Mouse (Mus musculus) brain, adult 2 months (tissue): Measurements from ENCODE around the gene Acad9.
"Not testable (repeated sequence)": the region's sequence is repeated elsewhere in the genome, so short reads cannot be mapped to it uniquely, and the experiment has no call there.

Experiments used
- DNase-seq: peaks from one replicate; pipeline ENCODE4 v3.0.0; 2011; ENCODE audit warnings: low read depth, low spot score

The Acad9 gene

DNA sequence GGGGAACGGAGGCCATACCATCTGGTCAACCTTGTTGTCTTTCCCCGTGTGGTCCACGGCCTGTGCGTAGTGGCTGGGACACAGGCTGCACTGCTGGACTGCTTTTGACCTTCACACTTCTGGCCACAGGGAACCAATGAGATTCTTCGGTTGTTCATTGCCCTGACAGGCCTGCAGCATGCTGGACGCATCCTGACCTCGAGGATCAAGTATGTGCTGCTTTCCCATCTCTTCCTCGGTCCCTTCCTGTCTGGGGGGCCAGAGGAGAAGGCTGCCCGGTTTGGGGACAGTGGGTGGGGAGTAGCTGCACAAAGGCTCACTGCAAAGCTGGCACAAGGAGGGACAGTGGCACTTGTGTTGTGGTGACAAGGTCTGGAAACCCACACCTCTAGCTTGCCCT lies 21.8 kb downstream of the Acad9 start:
- DNase-seq: no peak

DNA sequence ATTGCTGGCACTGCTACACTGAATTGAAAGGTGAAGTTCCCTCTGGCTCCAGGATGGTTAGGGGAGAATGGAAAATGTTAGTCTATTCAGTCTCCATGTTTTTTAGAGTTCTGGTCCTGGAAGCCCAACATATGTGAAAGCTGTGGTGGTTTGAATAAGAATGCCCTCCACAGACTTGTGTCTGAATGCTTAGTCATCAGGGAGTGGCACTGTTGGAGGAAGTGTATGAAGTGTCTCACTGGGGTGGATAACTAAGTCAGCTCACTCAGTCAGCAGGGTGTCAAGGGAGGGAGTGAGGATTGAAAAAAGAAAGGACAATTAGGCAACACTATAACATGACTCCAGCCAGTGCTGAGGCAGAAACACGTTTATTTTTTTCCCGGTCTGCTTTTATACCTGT lies 29.6 kb downstream of the Acad9 start:
- DNase-seq: no peak

- DNase-seq: no peak
These were observed 50.3 kb downstream of the Acad9 start for GRCm38 (mm10) chr3:36116076-36116475.

DNA sequence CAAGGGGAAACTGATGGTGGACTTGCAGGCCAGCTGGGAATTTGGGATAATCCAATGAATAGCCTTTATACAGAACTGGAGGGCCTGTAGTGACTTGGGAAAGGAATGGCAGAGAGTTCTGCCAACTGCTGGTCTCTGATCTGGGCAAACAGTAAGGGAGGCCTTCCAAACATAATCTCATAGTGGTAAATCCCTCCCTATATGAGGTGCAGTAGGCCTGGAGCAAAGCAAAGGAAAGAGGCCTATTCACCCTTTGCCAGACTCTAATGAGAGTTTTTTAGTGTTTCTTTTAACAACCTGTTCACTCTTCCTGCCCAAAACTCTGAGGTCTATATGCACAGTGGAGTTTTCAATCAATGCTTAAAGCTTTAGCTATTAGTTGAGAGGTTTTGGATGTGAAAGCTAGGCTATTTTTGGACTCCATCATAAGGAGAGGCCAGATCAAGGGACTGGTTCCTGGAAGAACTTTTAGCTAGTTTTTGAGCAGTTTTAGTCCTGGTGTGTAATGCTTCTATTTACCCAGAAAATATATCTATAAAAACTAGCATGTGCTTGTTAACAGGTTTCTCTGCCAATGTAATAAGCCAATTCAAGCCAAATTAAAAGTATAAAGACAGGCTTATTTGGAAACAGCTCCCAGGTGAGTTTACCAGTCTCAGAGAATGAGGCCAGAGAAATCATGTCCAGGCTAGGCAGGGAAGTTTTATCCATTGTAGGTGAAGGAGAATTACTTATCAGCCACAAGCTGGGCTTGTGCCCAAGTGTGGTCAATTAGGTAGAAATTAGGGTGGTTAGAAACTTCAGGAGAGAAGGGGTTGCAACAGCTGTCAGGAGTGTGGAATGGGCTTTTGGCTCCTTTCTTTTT lies 54.1 kb downstream of the Acad9 start:
- DNase-seq: no peak

DNA sequence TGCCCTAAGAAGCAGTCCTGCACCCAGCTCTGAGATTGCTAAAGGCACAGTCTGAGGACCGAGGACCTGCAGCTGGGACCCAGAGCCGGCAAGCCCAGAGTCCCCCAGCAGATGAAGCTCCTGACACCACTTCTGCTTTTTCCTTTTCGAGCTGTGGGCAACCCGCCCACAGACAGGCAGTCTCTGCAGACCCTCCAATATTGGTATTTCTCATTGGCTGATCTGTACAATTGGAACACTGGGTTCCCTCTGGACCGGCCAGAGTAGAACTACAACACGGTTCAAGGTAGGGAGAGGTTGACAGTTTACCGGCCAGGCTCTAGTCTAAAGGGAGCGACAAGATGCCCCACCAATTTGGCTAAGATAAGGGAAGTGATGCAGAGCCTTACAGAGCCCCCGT lies 60.4 kb downstream of the Acad9 start:
- DNase-seq: not testable (repeated sequence)

DNA sequence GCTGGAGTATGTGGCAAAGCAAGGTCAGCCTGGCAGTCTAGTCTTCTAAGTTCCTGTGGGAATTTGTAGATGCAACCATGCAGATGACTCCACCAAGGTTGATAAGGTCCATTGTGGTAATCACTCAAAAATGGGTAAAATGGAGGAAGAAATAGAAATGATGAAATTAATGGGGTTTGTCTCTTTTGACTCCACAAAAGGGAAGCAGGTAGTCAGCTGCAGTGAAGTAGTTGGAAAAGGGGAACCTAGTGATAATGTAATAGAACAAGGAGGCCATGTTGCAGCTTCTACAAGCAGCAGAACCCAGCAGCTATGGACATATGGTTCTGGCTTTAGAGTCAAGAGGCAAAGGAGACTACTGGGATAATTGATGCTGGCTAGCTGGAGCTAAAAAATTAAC lies 70.4 kb downstream of the Acad9 start:
- no peak for DNase-seq

DNA sequence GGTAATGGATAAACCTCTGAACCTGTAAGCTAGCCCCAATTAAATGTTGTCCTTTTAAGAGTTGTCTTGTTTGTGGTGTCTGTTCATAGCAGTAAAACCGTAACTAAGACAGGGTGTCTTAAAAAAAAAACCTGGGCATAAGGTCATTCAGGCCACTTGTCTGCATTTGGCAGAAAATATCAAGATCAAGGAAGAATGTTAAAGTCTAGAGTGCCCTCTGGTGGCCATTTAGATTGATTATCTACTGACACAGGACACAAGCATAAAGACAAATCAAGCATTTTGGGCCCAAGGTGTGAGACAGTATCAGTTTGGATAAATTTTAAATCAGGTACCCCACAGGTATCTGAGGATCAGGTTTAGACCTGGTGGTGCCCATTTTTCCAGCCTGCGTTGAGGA lies 71.8 kb downstream of the Acad9 start:
- DNase-seq: peak; percentile 24

- no peak for DNase-seq
These were observed 72.4 kb downstream of the Acad9 start for GRCm38 (mm10) chr3:36138171-36138660.

GRCm38 (mm10) chr3:36138996-36139395 lies 73.2 kb downstream of the Acad9 start:
- DNase-seq: no peak
